Mouse (Mus musculus) inflammation-experienced regulatory T-cells, adult 6 months (primary cell): ENCODE results near the gene Nsrp1. TPM values are rescaled to one million over a fixed set of nuclear protein-coding genes. Genes with fewer than 3 reads are reported as not detected.

ENCODE experiments used
- ATAC-seq: one replicate; pipeline ENCODE4 v1.8.0; 2017
- polyA plus RNA-seq, 3 experiments: library from polyadenylated mRNA; unstranded; fragments of 100-300 nt; shearing (Covaris generic); gene quantifications; one replicate each; pipeline ENCODE4 v1.2.1; 2017

The Nsrp1 gene
- polyA plus RNA-seq, 3 experiments from 2014 or later = 59.6 to 90.3 (median 71.1) TPM

DNA sequence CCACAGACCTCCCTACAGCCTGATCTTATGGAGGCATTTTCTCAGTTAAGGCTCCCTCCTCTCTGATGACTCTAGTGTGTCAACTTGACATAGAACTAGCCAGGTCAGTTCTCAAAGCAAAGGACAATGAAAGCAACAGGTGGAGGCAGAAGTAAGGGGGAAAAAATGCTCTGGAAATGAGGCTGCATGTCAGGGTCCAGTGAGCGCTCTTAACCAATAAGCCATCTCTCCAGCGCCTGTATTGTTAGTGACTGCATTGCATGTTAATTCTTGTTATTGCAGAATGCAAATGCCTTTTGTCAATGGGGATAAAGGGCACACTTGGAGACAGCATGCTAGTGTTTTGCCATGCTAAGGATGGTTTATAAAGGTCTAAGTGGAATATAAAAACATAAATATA is 35.4 kb downstream of the Nsrp1 start:
- no peak for ATAC-seq

GRCm38 (mm10) chr11:77041891-77042290 is 36.3 kb downstream of the Nsrp1 start:
- ATAC-seq = no peak

DNA sequence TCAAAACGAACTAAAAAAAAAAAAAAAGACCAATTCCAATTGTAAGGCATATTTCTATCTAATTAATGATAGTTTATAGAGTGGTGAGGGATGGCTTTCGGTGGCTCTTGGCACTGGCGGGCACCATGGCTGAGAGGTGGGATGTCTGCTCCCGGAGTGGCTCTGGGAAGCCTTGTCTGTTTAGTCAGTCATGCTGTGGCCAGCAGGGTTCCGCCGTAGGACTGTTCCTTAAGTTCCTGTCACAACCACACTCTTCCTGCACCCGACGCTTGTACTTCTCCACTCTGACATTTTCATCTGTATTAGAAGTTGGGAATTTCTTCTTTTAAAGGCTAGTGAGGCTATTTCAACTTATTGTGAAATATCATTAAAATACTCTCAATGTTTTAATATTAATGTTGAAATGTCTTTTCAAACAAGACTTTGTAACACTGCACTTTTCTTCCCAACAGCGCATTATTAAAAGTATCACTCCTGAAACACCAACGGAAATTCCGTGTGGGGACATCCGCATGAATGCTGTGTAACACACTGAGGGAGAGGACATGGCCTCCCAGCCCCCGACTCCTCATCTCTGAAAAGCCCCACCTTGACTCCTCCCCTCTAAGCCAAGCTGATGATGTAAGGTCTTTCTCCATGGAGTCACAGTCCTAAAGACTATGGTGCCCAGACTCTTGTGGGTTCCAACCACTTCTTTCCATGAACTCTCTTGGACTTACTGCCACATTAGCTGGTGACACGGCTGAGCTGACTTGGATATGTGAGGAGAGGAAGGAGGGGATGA is 46.9 kb downstream of the Nsrp1 start:
- ATAC-seq = no peak

- no peak for ATAC-seq
These were observed 50.1 kb downstream of the Nsrp1 start for GRCm38 (mm10) chr11:77028157-77028556.

DNA sequence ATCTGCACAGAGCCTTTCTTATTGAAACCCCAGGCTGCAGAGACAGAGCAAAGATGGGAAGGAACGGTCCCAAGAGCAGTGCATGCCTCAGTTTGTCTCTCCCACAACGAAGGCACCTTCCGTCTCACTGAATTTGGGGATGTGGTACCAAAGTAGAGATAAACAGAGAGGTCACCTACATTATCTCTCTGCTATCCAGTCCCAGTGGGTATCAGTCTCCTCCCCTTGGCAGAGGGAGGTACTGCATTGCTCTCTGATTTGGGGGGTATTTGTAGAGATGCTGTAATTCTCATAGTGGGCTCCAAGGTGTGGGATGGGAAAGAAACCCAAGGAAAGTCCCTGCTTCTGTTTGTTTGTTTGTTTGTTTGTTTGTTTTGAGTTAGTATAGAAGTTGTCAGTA is 51.7 kb downstream of the Nsrp1 start:
- ATAC-seq = no peak

- ATAC-seq = no peak
These were observed 56.4 kb downstream of the Nsrp1 start for GRCm38 (mm10) chr11:77021749-77022396.

GRCm38 (mm10) chr11:77019539-77019938 is 58.7 kb downstream of the Nsrp1 start:
- no peak for ATAC-seq

DNA sequence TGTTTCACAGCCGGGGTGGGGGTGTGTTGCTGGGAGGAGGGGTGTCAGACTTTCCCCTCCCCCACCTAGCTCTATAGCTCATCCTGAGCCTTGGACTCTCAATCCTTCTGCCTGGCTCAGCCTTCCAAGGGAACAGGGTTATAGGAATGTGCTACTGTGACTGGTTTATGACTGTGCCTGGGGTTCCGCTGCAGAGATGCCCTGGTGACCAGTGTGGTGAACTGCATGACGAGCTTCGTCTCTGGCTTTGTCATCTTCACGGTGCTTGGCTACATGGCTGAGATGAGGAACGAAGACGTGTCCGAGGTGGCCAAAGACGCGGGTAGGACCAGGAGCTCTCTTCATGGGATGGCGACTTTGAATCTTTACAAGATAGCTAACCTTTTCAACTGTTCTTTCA is 60.2 kb downstream of the Nsrp1 start:
- ATAC-seq = no peak

GRCm38 (mm10) chr11:77010762-77011475 is 67.3 kb downstream of the Nsrp1 start:
- ATAC-seq = no peak

DNA sequence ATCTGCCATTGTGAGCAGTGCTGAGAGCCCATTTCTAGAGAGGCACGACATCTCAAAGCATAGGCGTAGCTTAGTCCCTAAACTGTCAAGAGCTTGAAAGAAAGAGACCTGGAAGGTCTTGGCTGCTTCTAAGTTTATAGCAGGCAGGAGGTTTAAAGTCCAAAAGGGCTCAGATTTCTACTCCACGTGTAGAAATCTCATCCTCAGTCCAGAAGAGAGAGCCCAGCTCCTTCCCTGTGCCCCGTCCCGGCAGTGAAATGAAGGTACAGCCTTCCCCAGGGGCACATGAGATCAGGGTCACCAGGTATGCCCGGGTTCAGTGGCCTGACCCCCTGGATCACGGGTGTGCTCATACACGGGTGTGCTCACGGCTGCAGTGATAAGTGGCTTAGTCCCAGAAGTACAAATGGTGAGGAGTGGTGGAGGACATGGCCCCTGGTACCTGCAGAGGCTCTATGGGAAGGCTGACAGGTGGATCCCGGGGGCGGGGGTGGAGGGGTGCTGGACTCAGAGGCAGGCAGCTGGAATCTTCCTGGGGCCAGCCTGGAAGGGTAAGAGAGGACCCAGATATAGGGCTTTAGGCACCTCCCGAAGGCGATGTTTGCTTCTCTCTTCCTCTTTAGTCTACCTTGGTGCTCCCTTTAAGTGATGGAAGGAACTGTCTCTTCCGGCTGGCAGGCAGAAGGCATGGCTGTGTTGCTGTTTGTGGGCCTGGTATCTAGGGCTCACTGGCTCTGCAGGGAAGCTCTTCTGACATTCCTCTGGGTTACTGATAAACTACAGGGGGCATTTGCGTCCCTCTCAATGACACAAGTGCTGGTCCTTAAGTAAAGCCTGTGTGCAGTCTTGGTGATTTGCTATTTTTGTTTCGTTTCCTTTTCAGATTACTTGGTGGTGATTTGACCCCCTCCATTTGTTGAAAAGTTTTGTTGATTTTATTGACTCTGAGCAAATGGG is 68.9 kb downstream of the Nsrp1 start:
- no peak for ATAC-seq

- no peak for ATAC-seq
These were observed 71.6 kb downstream of the Nsrp1 start for GRCm38 (mm10) chr11:77006616-77007015.

GRCm38 (mm10) chr11:77005881-77006280 is 72.4 kb downstream of the Nsrp1 start:
- ATAC-seq = no peak

- no peak for ATAC-seq
These were observed 75.9 kb downstream of the Nsrp1 start for GRCm38 (mm10) chr11:77002361-77002760.

DNA sequence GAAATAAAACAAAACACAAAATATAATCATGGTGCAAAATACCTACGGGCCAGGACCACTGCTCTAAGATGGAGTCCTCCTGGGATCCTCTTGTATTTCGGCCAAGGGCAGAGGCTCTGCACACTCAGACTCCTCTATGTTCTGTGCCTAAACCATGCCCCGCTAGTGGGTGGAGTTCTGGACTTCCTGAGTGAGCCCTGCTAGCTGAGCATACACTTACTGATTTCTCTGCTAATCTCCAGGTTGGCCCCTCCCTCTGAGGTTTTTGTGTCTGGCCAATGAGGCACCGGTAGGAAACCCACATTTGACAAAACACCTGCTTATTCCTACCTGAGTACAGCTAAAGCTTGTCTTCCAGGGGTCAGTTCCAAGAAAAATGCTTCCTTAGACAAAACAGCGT is 77.5 kb downstream of the Nsrp1 start:
- ATAC-seq = no peak

GRCm38 (mm10) chr11:76998705-76999226 is 79.5 kb downstream of the Nsrp1 start:
- ATAC-seq = no peak

DNA sequence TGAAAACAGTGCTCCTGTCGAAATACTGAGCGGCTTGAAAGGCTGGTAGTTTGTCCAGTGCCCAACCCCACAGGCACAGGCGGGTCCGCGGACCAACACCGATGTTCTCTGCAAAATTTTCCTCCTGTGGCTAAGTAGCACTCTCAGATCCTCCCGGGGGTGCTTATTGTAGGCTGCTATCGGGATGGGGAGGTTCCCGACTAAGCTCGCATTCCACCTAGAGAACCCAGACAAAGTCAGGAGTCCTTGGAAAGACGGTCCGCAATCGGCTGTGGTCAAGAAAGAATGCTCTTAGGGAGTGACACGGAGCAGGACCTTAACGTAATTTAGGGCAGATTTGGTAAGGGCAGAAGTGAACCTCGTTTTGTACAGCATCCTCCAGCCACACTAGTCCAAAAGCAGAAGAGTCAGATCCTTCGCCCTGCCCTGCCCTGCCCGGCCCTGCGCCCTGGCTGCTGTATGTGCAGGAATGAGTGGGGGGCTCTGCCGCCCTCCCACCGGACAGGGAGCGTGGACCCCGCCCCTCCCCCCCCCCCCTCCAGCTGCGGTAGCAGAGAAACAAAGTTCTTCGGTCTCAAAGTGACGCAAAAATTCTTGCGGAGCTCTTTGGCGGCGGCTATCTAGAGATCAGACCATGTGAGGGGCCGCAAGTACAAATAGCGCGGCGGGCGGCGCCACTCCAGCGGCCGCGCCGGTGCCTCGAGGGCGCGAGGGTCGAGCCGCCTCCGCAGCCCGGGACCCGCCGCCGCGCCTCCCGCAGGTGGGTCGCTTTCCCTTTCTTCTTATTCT is 80.1 kb downstream of the Nsrp1 start, which contains the start of gene Slc6a4:
Gene Slc6a4 (plus strand): TSS at position 688 of the 789 bp plus-strand sequence.
- no peak for ATAC-seq

GRCm38 (mm10) chr11:76997305-76997704 is 80.9 kb downstream of the Nsrp1 start:
- ATAC-seq = peak; percentile 57

- no peak for ATAC-seq
These were observed 82.1 kb downstream of the Nsrp1 start for GRCm38 (mm10) chr11:76995966-76996672.
